Mouse (Mus musculus) left cerebral cortex, adult 2 months (tissue): Measurements from ENCODE around the gene Osbpl10. TPM values are rescaled to one million over a fixed set of nuclear protein-coding genes. Genes with fewer than 3 reads are reported as not detected.
A peak's percentile ranks its signal among the peaks of the same experiment; 100 is the strongest.

ENCODE experiments used
- DNase-seq, 2 experiments: peaks; one replicate each; pipeline ENCODE4 v3.0.0; 2021 to 2022; ENCODE audit warnings: low spot score in 2 of 2, mixed read lengths in 1 of 2; ENCODE audit errors: extremely low spot score in 1 of 2
- H3K27ac ChIP-seq: fragments of 200-600 bp; 2 replicates; pipeline ENCODE4 v1.8.1; 2022
- H3K4me3 ChIP-seq: fragments of 200-600 bp; 2 replicates; pipeline ENCODE4 v1.8.1; 2022
- CTCF ChIP-seq: fragments of 200-600 bp; IDR thresholded peaks from 2 replicates; pipeline ENCODE4 v1.8.1; 2022; ENCODE audit warnings: antibody characterized with exemption, mild to moderate bottlenecking, moderate library complexity
- intact Hi-C: fragments of 180-260 bp; cut with DNase I; formaldehyde crosslinking; loops from one replicate; pipeline ENCODE4 v1.15.1; 2025
- total RNA-seq, 2 experiments: library from RNA; stranded (reverse); gene quantifications; 2 replicates each; pipeline ENCODE4 v1.2.3; 2021

Osbpl10 gene
- total RNA-seq, 2 experiments from 2014 or later, result 48.5 to 56.3 TPM

DNA sequence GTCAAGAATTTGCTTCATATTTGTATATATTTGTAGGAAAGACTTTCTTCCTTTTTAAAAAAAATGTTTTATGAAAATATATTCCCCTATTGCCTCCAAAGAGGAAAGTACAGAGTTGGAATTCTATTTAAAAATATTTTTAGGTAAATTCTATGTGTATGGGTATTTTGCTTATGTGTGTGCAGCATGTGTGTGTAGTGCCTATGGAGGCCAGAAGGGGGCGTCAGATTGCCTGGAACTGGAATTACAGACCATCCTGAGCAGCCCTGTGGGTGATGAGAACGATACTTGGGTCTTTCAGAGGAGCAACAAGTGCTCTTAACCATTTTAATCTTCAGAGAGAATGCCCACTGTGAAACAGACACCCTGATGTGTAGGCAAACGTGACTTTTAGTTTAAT, 132.3 kb downstream of the Osbpl10 start:
- intact Hi-C loops, result no loop called here
- no peak for DNase-seq
- Histone ChIP-seq H3K4me3 (no peak overlapping the region), H3K27ac (no peak overlapping the region)
- TF ChIP-seq CTCF, result no peak; the same call in none of the 2 replicates

- no peak for TF ChIP-seq CTCF
- DNase-seq, result no peak
- Histone ChIP-seq H3K4me3 (no peak overlapping the region), H3K27ac (no peak overlapping the region)
- intact Hi-C loops, result no loop called here
Observed at GRCm38 (mm10) chr9:115117314-115117713, 138.9 kb downstream of the Osbpl10 start.

DNA sequence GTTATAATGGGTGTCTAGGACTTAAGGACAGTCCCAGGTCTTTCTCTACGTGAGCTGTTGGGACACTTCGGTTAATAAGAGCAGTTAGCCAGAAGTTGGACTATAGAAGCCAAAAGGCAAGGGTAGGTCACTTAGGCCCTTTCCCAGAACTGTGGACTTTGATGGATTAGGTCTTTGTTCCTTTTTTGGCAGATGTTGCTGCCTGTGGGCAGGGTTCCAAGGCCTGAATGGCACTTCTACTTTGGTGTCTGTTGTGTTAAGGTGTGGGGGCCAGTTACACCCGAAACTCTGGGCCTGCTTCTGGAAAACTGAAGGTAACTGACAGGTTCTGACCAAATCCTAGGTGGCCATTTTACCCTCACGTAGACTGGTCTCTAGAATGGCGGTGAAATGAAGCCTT, 141.9 kb downstream of the Osbpl10 start:
- intact Hi-C loops, result no loop called here
- DNase-seq, result no peak
- Histone ChIP-seq H3K27ac (no peak overlapping the region), H3K4me3 (no peak overlapping the region)
- TF ChIP-seq CTCF, result no peak

DNA sequence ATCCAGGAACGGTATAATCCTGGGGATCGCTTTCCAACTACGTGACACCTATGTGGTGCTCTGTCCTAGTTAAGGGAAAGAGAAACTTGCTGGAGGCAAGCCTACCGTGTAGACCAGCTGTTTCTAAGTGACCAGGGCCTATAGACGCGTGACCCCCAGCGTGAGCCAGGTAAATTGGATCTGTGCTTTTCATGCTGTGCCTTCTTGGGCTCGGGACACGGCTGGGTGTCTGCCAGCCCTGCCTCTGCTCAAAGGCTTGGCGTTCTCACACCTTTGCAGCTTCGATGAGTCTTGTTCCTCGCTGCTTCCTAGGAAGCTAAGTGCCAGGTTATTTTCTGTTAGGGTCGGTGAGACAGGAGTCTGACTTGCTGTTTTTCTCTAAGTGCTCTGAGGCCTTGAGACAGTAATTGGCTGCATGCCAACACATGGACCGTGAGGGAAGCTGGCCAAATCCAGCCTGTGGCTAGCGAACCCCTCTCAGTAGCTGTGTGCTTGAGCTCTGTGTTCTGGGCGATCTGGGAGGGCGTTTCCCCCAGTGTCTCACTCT, 142.4 kb downstream of the Osbpl10 start:
- peak in 1 of 2 experiments; percentile 14 for DNase-seq
- TF ChIP-seq CTCF, result no peak
- Histone ChIP-seq H3K27ac (no peak overlapping the region), H3K4me3 (no peak overlapping the region)
- intact Hi-C loops, result no loop called here

- no peak for TF ChIP-seq CTCF
- Histone ChIP-seq H3K27ac (no peak overlapping the region), H3K4me3 (no peak overlapping the region)
- intact Hi-C loops, result no loop called here
- DNase-seq, result no peak
Observed at GRCm38 (mm10) chr9:115127342-115127741, 149.0 kb downstream of the Osbpl10 start.

GRCm38 (mm10) chr9:115133926-115134325, 155.6 kb downstream of the Osbpl10 start:
- no peak for DNase-seq
- Histone ChIP-seq H3K4me3 (no peak overlapping the region), H3K27ac (no peak overlapping the region)
- no peak for TF ChIP-seq CTCF
- intact Hi-C loops, result no loop called here

DNA sequence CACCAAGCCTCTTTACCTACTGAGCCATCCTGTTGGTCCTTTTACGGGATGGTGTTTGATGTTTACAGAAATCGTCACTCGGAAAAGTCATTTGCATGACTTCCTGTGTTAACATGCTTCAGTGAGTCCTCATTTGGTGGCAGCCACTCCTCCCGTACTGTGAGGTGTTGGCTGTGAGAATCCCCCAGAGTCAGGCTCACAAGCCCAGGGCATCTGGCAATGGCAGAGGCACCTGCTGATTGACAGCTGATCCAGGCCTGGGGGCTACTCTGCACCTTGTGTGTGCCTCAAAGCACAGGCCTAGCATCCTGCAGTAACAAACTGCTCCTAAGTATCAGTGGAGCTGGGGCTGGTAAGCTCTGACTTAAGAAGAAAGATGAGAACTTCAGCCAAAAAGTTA, 156.4 kb downstream of the Osbpl10 start:
- intact Hi-C loops, result no loop called here
- Histone ChIP-seq H3K27ac (no peak overlapping the region), H3K4me3 (no peak overlapping the region)
- TF ChIP-seq CTCF, result no peak
- DNase-seq, result no peak

- intact Hi-C loops, result no loop called here
- no peak for TF ChIP-seq CTCF
- Histone ChIP-seq H3K4me3 (no peak overlapping the region), H3K27ac (no peak overlapping the region)
- DNase-seq, result no peak
Observed at GRCm38 (mm10) chr9:115135352-115135751, 157.0 kb downstream of the Osbpl10 start.

- Histone ChIP-seq H3K27ac (no peak overlapping the region), H3K4me3 (no peak overlapping the region)
- no peak for DNase-seq
- TF ChIP-seq CTCF, result no peak
- intact Hi-C loops, result no loop called here
Observed at GRCm38 (mm10) chr9:115137858-115138257, 159.5 kb downstream of the Osbpl10 start.

DNA sequence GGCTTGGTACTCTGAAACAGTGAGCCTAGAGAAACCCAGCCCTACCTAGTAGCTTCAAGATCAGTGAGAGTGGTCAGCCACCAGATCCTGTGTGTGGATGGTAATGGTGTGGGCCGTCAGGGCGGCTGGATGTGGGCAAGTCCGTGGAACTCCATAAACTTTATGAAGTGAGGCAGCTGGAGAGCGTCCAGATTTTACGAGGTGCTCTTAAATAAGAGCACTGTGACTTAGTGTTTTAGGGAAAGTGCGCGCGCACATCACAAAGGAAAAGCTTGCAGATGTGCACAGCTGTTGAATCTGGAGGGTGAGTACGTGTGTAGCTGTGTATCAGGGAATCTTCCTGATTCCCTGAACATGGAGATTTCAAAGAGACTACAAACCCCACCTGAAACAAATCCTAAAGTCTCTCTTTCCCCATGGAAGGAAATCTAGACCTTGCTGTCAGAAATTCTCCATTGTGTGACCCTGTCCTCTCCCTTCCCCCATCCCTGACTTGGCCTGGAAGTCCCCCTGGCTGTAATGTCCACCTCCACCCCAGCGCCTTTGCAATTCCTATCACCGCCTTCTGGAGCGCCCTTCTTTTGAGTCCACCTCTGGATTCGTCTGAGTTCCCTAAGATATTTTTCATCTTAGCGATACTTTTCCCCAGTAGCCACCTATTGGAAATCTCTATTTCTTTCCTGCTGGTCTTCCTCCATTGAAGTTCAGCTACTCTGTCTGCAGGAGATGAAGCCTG, 161.4 kb downstream of the Osbpl10 start:
- no peak for DNase-seq
- TF ChIP-seq CTCF, result no peak
- no peak overlapping the region for H3K4me3 ChIP-seq
- no peak overlapping the region for H3K27ac ChIP-seq
- intact Hi-C loops, result no loop called here

DNA sequence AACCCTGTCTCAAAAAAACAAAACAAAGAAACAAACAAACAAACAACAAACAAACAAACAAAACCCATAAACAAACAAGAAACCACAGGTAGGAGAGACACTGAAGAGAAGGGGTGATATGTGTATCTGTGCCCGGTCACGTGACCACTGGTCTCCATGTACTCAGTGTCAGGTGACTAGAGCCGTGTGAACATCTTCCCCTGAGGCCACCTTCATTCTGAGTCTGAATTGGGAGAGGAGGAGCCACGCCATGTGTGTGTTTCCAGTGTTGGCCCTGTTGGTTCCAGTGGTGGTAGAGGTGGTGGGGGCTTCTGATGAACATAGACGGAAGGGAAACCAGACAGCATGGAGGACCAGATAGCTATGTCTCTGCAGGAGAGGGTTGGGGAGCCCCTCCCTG, 168.8 kb downstream of the Osbpl10 start:
- H3K4me3 ChIP-seq, result no peak overlapping the region
- TF ChIP-seq CTCF, result no peak
- intact Hi-C loops, result no loop called here
- H3K27ac ChIP-seq, result no peak overlapping the region
- DNase-seq, result no peak

GRCm38 (mm10) chr9:115147586-115148355, 169.4 kb downstream of the Osbpl10 start:
- intact Hi-C loops, result no loop called here
- no peak overlapping the region for H3K4me3 ChIP-seq
- no peak for DNase-seq
- TF ChIP-seq CTCF, result no peak
- H3K27ac ChIP-seq, result no peak overlapping the region
